ENCODE assay signal across 18 mouse cellular contexts in genomic region chr11:60981693-60982486, GRCm38 (mm10). TPM values are rescaled to one million over a fixed set of nuclear protein-coding genes. Genes with fewer than 3 reads are reported as not detected.
DNase-seq lines count a peak whose midpoint lies in the region; ATAC-seq lines count a peak whose summit lies in the region.
"Had no signal": no experiment of that assay in that cellular context is flagged by ENCODE, and none has a peak within 500 bp of the region (broad histone marks: within the 10 kb centered on the region; RNA-seq: fewer than 3 reads in every experiment).

No protein-coding gene starts in this region.

- WGBS in lung, embryonic 15.5 days, result 42% methylated on average over 14 of the region's 14 CpGs
- WGBS in heart, embryonic 15.5 days, result 47% methylated on average over 14 of the region's 14 CpGs
- WGBS in liver, embryonic 12.5 days (ENCODE audit: insufficient replicate concordance), result 70% methylated on average over 14 of the region's 14 CpGs

- intact Hi-C loops in heart, postnatal 25 days (cut with DNase I), result no loop called here

- H3K4me1 ChIP-seq in lung, embryonic 15.5 days, result peaks cover 9% of the 10 kb centered on the region
- H3K4me1 ChIP-seq in heart, embryonic 15.5 days (replicated peaks), result peaks cover 28% of the 10 kb centered on the region
- 0 out of 2 replicates have a peak, but pooled peaks cover 3% of the 10 kb centered on the region for H3K4me1 ChIP-seq in liver, embryonic 12.5 days
- H3K4me1 ChIP-seq: forebrain, embryonic 13.5 days; neural tube, embryonic 15.5 days had no signal

- H3K9ac ChIP-seq in lung, embryonic 15.5 days, result no peak overlapping the region
- no peak overlapping the region for H3K9ac ChIP-seq in heart, embryonic 15.5 days
- no peak overlapping the region for H3K9ac ChIP-seq in liver, embryonic 12.5 days
- H3K9ac ChIP-seq: forebrain, embryonic 13.5 days; hindbrain, embryonic 14.5 days; liver, embryonic 13.5 days; neural tube, embryonic 15.5 days had no signal

- H3K4me3 ChIP-seq in lung, embryonic 15.5 days, result no peak overlapping the region
- no peak overlapping the region for H3K4me3 ChIP-seq in heart, embryonic 15.5 days
- H3K4me3 ChIP-seq in liver, embryonic 12.5 days, result no peak overlapping the region
- H3K4me3 ChIP-seq: forebrain, embryonic 13.5 days; limb, embryonic 10.5 days; liver, embryonic 13.5 days; neural tube, embryonic 15.5 days had no signal

- DNase-seq in heart, adult 11 months, result peak; percentile 91
- no peak for DNase-seq in heart, postnatal 25 days (ENCODE audit: low spot score)
- no peak for DNase-seq in lung, adult 18-20 months
- peak; percentile 54 for DNase-seq in brain, adult 2 months (ENCODE audit: low read depth, low spot score)
- no peak for DNase-seq in Muller cell, postnatal 12 days (ENCODE audit: inconsistent ontology term)
- DNase-seq: B cell, adult 2 months; embryo, embryonic 11 days; kidney, adult 11 months; kidney, postnatal 10 days; liver, embryonic 13.5 days had no signal

- no peaks in the 10 kb centered on the region for H3K36me3 ChIP-seq in lung, embryonic 15.5 days
- no peaks in the 10 kb centered on the region for H3K36me3 ChIP-seq in heart, embryonic 15.5 days
- no peaks in the 10 kb centered on the region for H3K36me3 ChIP-seq in liver, embryonic 12.5 days
- H3K36me3 ChIP-seq: limb, embryonic 10.5 days; liver, embryonic 13.5 days; neural tube, embryonic 15.5 days had no signal

- H3K27ac ChIP-seq in lung, embryonic 15.5 days, result no peak overlapping the region
- peak overlapping the region; percentile 9; the same call in 1 of the 2 replicates for H3K27ac ChIP-seq in heart, embryonic 15.5 days
- no peak overlapping the region for H3K27ac ChIP-seq in liver, embryonic 12.5 days
- H3K27ac ChIP-seq: forebrain, embryonic 13.5 days; hindbrain, embryonic 14.5 days; limb, embryonic 10.5 days; liver, embryonic 13.5 days; neural tube, embryonic 15.5 days had no signal

- H3K27me3 ChIP-seq in lung, embryonic 15.5 days, result no peaks in the 10 kb centered on the region
- no peaks in the 10 kb centered on the region for H3K27me3 ChIP-seq in heart, embryonic 15.5 days
- H3K27me3 ChIP-seq in liver, embryonic 12.5 days (replicated peaks), result no peaks in the 10 kb centered on the region
- H3K27me3 ChIP-seq: forebrain, embryonic 13.5 days; liver, embryonic 13.5 days; neural tube, embryonic 15.5 days had no signal

- no peaks in the 10 kb centered on the region for H3K9me3 ChIP-seq in lung, embryonic 15.5 days
- no peaks in the 10 kb centered on the region for H3K9me3 ChIP-seq in heart, embryonic 15.5 days (replicated peaks)
- H3K9me3 ChIP-seq in liver, embryonic 12.5 days (replicated peaks), result no peaks in the 10 kb centered on the region
- H3K9me3 ChIP-seq: forebrain, embryonic 13.5 days; limb, embryonic 10.5 days; liver, embryonic 13.5 days; neural tube, embryonic 15.5 days had no signal

- no peak overlapping the region for H3K4me2 ChIP-seq in lung, embryonic 15.5 days
- no peak overlapping the region for H3K4me2 ChIP-seq in heart, embryonic 15.5 days
- no peak overlapping the region for H3K4me2 ChIP-seq in liver, embryonic 12.5 days
- H3K4me2 ChIP-seq: forebrain, embryonic 13.5 days; hindbrain, embryonic 14.5 days; liver, embryonic 13.5 days; neural tube, embryonic 15.5 days had no signal

- ATAC-seq in lung, embryonic 15.5 days (ENCODE audit: borderline replicate concordance, extremely low read depth, low FRiP score, low TSS enrichment), result peak; percentile 69
- no peak for ATAC-seq in heart, embryonic 15.5 days (replicated peaks; ENCODE audit: insufficient number of reproducible peaks, insufficient read depth, low FRiP score, low read depth)
- ATAC-seq in liver, embryonic 12.5 days, result no peak
- ATAC-seq: forebrain, embryonic 13.5 days had no signal

RNA-seq across cellular contexts. Expression of gene Kcnj12, which starts 40.5 kb away (rescaled TPM):
- 10 to 100 TPM; 25.2 to 28.6 TPM for total RNA-seq in heart, postnatal 25 days (2021)
- 0.44 and 0.77 TPM in 2 replicates for polyA plus RNA-seq in lung, embryonic 15.5 days (2015; fragmentation: Nextera tagmentation; extraction: Ambion mirVana)
- 5.5 TPM in 2 replicates for polyA plus RNA-seq in heart, embryonic 15.5 days (2015; fragmentation: Nextera tagmentation; extraction: Ambion mirVana)
- 0.07 TPM in 1 of 2 replicates, not detected in the other for polyA plus RNA-seq in liver, embryonic 12.5 days (2016; fragmentation: Nextera tagmentation; extraction: Ambion mirVana)
- total RNA-seq: granulocyte monocyte progenitor cell, adult 5-6 weeks had no signal

RNA-seq across cellular contexts. Expression of gene Map2k3, which starts 50.1 kb away (rescaled TPM):
- 10 to 100 TPM; 73.6 to 81.8 TPM for total RNA-seq in heart, postnatal 25 days (2021)
- 109 and 115 TPM in 2 replicates for polyA plus RNA-seq in lung, embryonic 15.5 days (2015; fragmentation: Nextera tagmentation; extraction: Ambion mirVana)
- polyA plus RNA-seq in heart, embryonic 15.5 days (2015; fragmentation: Nextera tagmentation; extraction: Ambion mirVana), result 53.3 and 76.0 TPM in 2 replicates
- 170 and 173 TPM in 2 replicates for polyA plus RNA-seq in liver, embryonic 12.5 days (2016; fragmentation: Nextera tagmentation; extraction: Ambion mirVana)

Comparison
In these comparisons a context has a peak if more than half of its experiments do, and no peak if none do; other contexts are left out.
1. DNase-seq: peak in heart, adult 11 months (single experiment) and brain, adult 2 months (single experiment); none in heart, postnatal 25 days (single experiment), lung, adult 18-20 months (0 of 2) and Muller cell, postnatal 12 days (single experiment).